Mouse (Mus musculus): ENCODE measurements around the gene Trip11.

DNA sequence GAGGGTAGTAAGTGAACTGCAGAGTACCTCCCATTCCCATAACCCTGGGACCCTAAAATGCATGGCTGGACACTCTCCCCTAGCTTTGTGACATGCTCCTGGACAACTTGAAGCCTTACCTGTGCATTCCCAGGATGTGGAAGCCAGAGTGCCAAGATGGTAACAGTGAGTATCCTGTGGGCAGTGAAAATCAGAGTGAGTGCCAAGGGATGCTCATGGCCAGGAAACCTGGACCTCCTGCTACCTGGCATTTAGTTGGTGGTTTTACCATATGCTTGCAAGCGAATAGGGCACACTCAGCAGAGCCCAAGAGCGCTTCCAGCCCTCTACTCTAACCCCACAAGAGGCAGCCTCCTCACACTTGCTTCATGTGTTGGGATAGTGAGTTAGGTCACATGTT, 98.6 kb downstream of the Trip11 start:
- no peak for TF ChIP-seq UBTF (IDR thresholded peaks at IDR 0.05; ENCODE audit: low read depth, low read length)
- no peak for TF ChIP-seq CHD2 (IDR thresholded peaks at IDR 0.05; ENCODE audit: low read length)
- no peak for TF ChIP-seq USF2 (conservative IDR thresholded peaks at IDR 0.05; ENCODE audit: low read depth, low read length)
- no peak for TF ChIP-seq E2F4 (IDR thresholded peaks at IDR 0.05; ENCODE audit: insufficient replicate concordance, low read depth, low read length)
